Mouse (Mus musculus): ENCODE data around the gene Ap3b2.
"Not testable (repeated sequence)": the region's sequence is repeated elsewhere in the genome, so short reads cannot be mapped to it uniquely, and the experiment has no call there.

Gene Ap3b2

DNA sequence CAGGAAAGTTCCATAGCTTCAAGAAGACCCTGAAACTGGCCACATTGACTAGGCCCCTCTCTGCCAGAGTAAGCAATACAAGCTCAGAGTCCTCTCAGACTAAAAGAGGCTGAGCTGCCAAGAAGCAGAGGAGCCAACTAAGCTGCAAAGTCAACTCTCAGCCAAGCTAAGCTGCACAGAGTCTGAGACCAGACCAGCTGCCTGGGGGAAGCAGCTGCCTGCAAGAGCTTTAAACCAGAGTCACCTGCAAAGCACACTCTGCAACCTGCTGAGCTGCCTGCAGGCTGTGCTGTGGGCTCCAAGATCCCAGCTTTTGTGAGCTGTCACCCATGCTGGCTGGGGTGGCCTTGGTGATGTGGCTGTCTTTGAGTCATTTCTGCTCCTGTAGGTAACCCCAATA, 15.5 kb downstream of the Ap3b2 start:
- DNase-seq (ENCODE audit: extremely low read depth, low read depth, low spot score) = not testable (repeated sequence)

DNA sequence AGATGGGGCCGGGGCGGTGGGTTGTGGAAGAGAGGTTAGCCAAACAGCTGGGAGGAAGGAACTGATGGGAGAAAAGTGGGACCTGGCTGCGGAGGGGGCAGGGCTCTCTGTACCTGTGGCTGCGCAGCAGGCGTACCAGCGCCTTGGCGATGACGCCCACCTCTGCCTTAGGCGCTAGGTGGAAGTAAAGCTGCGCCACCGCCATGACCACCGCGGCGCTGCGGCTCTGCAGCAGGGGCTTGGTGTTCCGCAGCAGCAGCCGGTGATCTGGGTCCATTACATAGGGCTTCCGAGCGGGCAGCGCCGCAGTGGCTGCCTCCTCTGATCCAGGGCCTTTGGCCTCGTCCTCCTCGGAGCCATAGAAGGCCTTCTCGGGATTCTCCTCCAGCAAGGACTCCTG, 16.9 kb downstream of the Ap3b2 start:
- no peak for DNase-seq (ENCODE audit: extremely low read depth, low read depth, low spot score)

- no peak for DNase-seq (ENCODE audit: extremely low read depth, low read depth, low spot score)
These were observed 18.5 kb downstream of the Ap3b2 start for GRCm38 (mm10) chr7:81475221-81475620.

DNA sequence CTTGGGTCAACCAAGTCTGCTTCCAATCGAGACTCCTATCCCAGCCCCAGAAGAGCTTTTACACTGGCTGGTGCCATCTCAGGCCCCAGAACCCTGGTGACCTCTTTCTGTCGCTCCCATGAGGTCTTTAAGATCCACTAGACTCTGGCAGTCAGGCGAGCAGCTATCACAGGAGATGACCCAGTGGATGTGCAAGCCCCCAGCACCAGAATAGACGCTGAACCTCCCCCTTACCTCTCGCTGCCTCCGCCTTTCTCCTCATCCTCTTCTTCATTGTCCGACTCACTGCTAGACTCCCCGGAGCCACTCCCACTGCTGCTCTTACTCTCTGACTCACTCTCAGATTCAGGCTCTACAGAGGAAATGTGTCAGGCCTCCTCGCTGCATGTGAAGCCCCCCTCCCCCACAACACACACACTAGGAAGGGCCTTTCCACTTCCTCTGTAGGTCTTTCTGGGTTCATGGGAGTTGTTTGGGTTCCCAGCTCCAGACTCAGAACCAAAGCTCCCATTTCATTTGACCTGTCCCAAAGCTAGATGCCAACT, 28.7 kb downstream of the Ap3b2 start:
- no peak for DNase-seq (ENCODE audit: extremely low read depth, low read depth, low spot score)

GRCm38 (mm10) chr7:81464116-81464515, 29.6 kb downstream of the Ap3b2 start:
- DNase-seq (ENCODE audit: extremely low read depth, low read depth, low spot score) = no peak

GRCm38 (mm10) chr7:81462815-81463214, 30.9 kb downstream of the Ap3b2 start:
- DNase-seq (ENCODE audit: extremely low read depth, low read depth, low spot score) = no peak

GRCm38 (mm10) chr7:81455155-81455651, 38.5 kb downstream of the Ap3b2 start, which contains the start of gene Cpeb1:
Cpeb1 (minus strand) TSS chr7:81455465.
- peak; percentile 5 for DNase-seq (ENCODE audit: extremely low read depth, low read depth, low spot score)

DNA sequence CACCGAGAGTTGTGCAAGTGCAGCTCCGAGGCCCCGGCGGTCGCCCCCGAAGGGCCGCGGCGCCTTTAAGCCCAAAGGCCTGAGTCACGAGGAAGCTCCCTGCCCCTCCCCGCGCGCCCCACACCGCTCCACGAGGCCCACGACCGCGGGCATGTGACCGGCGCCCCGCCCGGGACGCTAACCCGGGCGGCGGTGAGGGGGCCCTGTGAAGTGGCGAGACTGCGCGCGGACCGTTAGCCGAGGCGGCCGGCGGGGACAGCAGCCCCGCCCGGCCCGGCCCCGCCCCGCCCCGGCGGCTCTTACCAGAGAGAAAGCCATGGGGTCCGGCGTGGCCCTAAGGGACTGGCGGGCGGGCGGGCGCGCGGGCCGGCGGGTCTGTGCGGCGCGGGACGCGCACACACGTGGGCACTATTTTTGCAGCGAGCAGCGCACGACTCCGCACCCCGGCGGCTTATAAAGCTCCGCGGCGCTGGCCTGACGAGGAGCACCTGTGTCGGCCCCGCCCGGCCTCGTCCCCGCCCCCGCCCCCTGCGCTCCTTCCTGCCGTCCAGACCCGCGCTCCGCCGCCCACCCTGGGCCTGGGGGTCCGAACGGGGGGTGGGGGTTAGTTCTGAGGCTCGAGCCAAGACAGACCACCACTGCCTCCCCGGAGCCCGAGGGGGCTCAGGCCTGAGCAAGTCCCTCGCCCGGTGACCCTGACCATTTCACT, 39.2 kb downstream of the Ap3b2 start:
- no peak for DNase-seq (ENCODE audit: extremely low read depth, low read depth, low spot score)

DNA sequence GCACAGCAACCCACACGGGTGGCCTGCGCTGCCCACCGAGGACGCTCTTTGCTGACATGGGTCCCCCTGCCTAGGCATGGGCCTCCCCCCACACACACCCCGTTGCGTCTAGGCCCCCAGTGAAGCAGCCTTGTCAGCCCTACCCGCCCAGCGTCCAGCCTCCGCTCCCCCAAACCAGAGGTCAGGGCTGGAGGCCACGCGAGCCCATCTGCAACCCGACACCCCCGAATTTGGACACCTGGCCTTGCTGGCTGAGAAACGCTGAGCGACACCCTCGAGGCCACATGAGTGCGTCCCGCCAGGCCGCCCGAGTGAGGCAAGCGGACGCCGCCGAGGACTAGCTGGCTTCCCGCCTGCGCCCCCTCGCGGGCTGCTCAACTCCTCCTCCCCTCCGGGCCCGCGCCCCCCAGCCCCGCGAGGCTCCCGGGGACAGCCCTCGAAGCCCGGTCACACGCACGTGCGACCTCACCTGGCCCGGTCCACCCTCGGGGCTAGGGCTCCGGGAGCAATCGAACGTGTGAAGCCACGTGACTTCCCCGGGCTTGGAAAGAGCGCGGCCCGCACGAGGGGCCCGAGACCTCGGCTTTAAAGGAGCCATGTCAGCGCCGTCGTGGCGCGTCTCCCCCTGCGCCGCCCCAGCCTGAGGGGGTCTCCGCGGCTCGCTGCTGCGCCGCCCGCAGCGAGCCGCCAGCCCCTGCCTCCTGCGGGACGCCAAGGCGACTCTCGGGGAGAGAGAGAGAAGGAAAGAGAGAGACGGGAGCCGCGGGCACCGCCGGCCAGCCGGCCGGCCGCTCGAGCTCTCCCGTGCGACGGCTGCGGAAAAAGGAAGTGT, 40.1 kb downstream of the Ap3b2 start:
- no peak for DNase-seq (ENCODE audit: extremely low read depth, low read depth, low spot score)

GRCm38 (mm10) chr7:81452971-81453441, 40.7 kb downstream of the Ap3b2 start:
- DNase-seq (ENCODE audit: extremely low read depth, low read depth, low spot score) = no peak

All from fat pad, adult 2 months (tissue).